16 mouse cellular contexts compared by ENCODE assay signal in genomic region chr10:56422518-56422917, GRCm38 (mm10).
"Had no signal": no experiment of that assay in that cellular context is flagged by ENCODE, and none has a peak within 500 bp of the region (broad histone marks: within the 10 kb centered on the region; RNA-seq: fewer than 3 reads in every experiment).

No protein-coding gene starts in this region.

- H3K4me2 ChIP-seq: neural tube, embryonic 13.5 days; neural tube, embryonic 15.5 days; stomach, embryonic 15.5 days had no signal

- DNase-seq: retina, postnatal 1 day; right cerebral cortex, adult 18-20 months; right cerebral cortex, postnatal 14 days; right cerebral cortex, postnatal 25 days; right cerebral cortex, postnatal 4 days; spleen, adult 18-20 months; thymus, adult 18-20 months; thymus, adult 2 months; thymus, postnatal 14 days; thymus, postnatal 25 days; thymus, postnatal 36 days; thymus, postnatal 4 days had no signal

- H3K36me3 ChIP-seq: neural tube, embryonic 13.5 days; neural tube, embryonic 15.5 days; stomach, embryonic 15.5 days had no signal

- H3K27ac ChIP-seq: neural tube, embryonic 13.5 days; neural tube, embryonic 15.5 days; stomach, embryonic 15.5 days; stomach, postnatal 0 days had no signal

- H3K4me3 ChIP-seq: neural tube, embryonic 13.5 days; neural tube, embryonic 15.5 days; stomach, embryonic 15.5 days had no signal

- H3K9me3 ChIP-seq: neural tube, embryonic 13.5 days; neural tube, embryonic 15.5 days; stomach, embryonic 15.5 days had no signal

- H3K27me3 ChIP-seq: neural tube, embryonic 13.5 days; neural tube, embryonic 15.5 days; stomach, embryonic 15.5 days had no signal

- H3K4me1 ChIP-seq: neural tube, embryonic 13.5 days; neural tube, embryonic 15.5 days; stomach, embryonic 15.5 days had no signal

- H3K9ac ChIP-seq: neural tube, embryonic 13.5 days; neural tube, embryonic 15.5 days; stomach, embryonic 15.5 days had no signal
